Mouse (Mus musculus): Measurements from ENCODE around the gene Plcxd2.

GRCm38 (mm10) chr16:45922546-45923229, 87.3 kb downstream of the Plcxd2 start:
- no peak for TF ChIP-seq CTCF (IDR thresholded peaks at IDR 0.05; ENCODE audit: extremely low read depth, insufficient read depth, low read length)
- TF ChIP-seq POLR2A (IDR thresholded peaks at IDR 0.05; ENCODE audit: extremely low read depth, insufficient read depth, low read length) = no peak

Measured in cortical plate, adult 2 months (tissue).